ENCODE assay signal across 14 mouse cellular contexts in genomic region chr16:91903801-91904506, GRCm38 (mm10).
DNase-seq lines count a peak whose midpoint lies in the region; ATAC-seq lines count a peak whose summit lies in the region.
"Had no signal": no experiment of that assay in that cellular context is flagged by ENCODE, and none has a peak within 500 bp of the region (broad histone marks: within the 10 kb centered on the region; RNA-seq: fewer than 3 reads in every experiment).

No protein-coding gene starts in this region.

- no peaks in the 10 kb centered on the region for H3K36me3 ChIP-seq in heart, embryonic 12.5 days
- H3K36me3 ChIP-seq: embryonic facial prominence, embryonic 13.5 days; intestine, embryonic 15.5 days had no signal

- 89% methylated on average over 13 of the region's 13 CpGs for WGBS in heart, embryonic 12.5 days

- H3K9ac ChIP-seq in heart, embryonic 12.5 days: no peak overlapping the region
- H3K9ac ChIP-seq: embryonic facial prominence, embryonic 13.5 days; forebrain, embryonic 13.5 days; intestine, embryonic 15.5 days had no signal

- H3K27me3 ChIP-seq in heart, embryonic 12.5 days (replicated peaks): no peaks in the 10 kb centered on the region
- H3K27me3 ChIP-seq: embryonic facial prominence, embryonic 13.5 days; forebrain, embryonic 13.5 days; intestine, embryonic 15.5 days had no signal

- DNase-seq in heart, adult 18-20 months: no peak
- peak; percentile 6 for DNase-seq in thymus, postnatal 0 days (ENCODE audit: low spot score)
- DNase-seq in thymus, postnatal 10 days (ENCODE audit: low spot score in 2 of 2): no peak
- peak; percentile 91 to 92 for DNase-seq in cerebellum, postnatal 14 days
- no peak for DNase-seq in frontal cortex, postnatal 14 days (ENCODE audit: low spot score in 2 of 2)
- no peak for DNase-seq in frontal cortex, adult 2 months (ENCODE audit: extremely low spot score in 1 of 2, low spot score in 1 of 2)
- no peak for DNase-seq in right cerebral cortex, postnatal 36 days (ENCODE audit: low spot score in 2 of 2)
- DNase-seq: adrenal gland, postnatal 14 days; heart, postnatal 14 days; kidney, postnatal 25 days had no signal

- H3K4me3 ChIP-seq in heart, embryonic 12.5 days: no peak overlapping the region
- H3K4me3 ChIP-seq: embryonic facial prominence, embryonic 13.5 days; forebrain, embryonic 13.5 days; intestine, embryonic 15.5 days had no signal

- no peaks in the 10 kb centered on the region for H3K9me3 ChIP-seq in heart, embryonic 12.5 days (replicated peaks)
- H3K9me3 ChIP-seq: embryonic facial prominence, embryonic 13.5 days; forebrain, embryonic 13.5 days; intestine, embryonic 15.5 days had no signal

- ATAC-seq in heart, embryonic 12.5 days (ENCODE audit: insufficient number of reproducible peaks, low FRiP score): peak; percentile 20; the same call in 1 of the 2 replicates
- ATAC-seq: forebrain, embryonic 13.5 days; intestine, embryonic 15.5 days had no signal

- H3K4me2 ChIP-seq in heart, embryonic 12.5 days: no peak overlapping the region
- H3K4me2 ChIP-seq: embryonic facial prominence, embryonic 13.5 days; forebrain, embryonic 13.5 days; intestine, embryonic 15.5 days had no signal

- H3K4me1 ChIP-seq in heart, embryonic 12.5 days (replicated peaks): no peaks in the 10 kb centered on the region

- H3K27ac ChIP-seq in heart, embryonic 12.5 days (ENCODE audit: poor library complexity, severe bottlenecking): no peak overlapping the region
- H3K27ac ChIP-seq: embryonic facial prominence, embryonic 13.5 days; forebrain, embryonic 13.5 days; intestine, embryonic 15.5 days had no signal

Comparison
In these comparisons a context has a peak if more than half of its experiments do, and no peak if none do; other contexts are left out.
1. DNase-seq: peak in thymus, postnatal 0 days (single experiment) and cerebellum, postnatal 14 days (2 of 2); none in heart, adult 18-20 months (0 of 2), thymus, postnatal 10 days (0 of 2), frontal cortex, postnatal 14 days (0 of 2), frontal cortex, adult 2 months (0 of 2) and right cerebral cortex, postnatal 36 days (0 of 2).